Mouse (Mus musculus) MEL (cell line): ENCODE data around the gene Lifr. TPM values are rescaled to one million over a fixed set of nuclear protein-coding genes. Genes with fewer than 3 reads are reported as not detected.

ENCODE experiments used
- DNase-seq: peaks from one replicate; pipeline ENCODE4 v3.0.0; 2011; ENCODE audit warnings: low read depth, low spot score
- H3K27ac ChIP-seq: 2 replicates; pipeline ENCODE4 v1.5.1; 2012; ENCODE audit warnings: low read depth, mild to moderate bottlenecking, control low read depth, low read length, moderate library complexity; ENCODE audit not compliant: control insufficient read depth
- H3K27me3 ChIP-seq, 2 experiments: fragments of 150-350 bp in 1 of 2; sonication (generic) in 1 of 2; 2 replicates each; pipeline ENCODE4 v1.6.1; 2012; ENCODE audit warnings: low read length in 2 of 2, mild to moderate bottlenecking in 2 of 2, improper control_type of control experiment in 1 of 2, moderate library complexity in 1 of 2; ENCODE audit not compliant: insufficient read depth in 2 of 2, control insufficient read depth in 1 of 2
- H3K36me3 ChIP-seq, 2 experiments: 2 replicates each; pipeline ENCODE4 v1.6.1; 2012 to 2014; ENCODE audit warnings: low read length in 2 of 2, improper control_type of control experiment in 1 of 2, inconsistent platforms in 1 of 2, mild to moderate bottlenecking in 1 of 2; ENCODE audit not compliant: insufficient read depth in 2 of 2, control insufficient read depth in 1 of 2
- H3K4me1 ChIP-seq, 2 experiments: fragments of 150-350 bp in 1 of 2; sonication (generic) in 1 of 2; 2 replicates each; pipeline ENCODE4 v1.6.1; 2012; ENCODE audit warnings: low read length in 2 of 2, improper control_type of control experiment in 1 of 2, mild to moderate bottlenecking in 1 of 2; ENCODE audit not compliant: insufficient read depth in 2 of 2, control insufficient read depth in 1 of 2
- H3K4me3 ChIP-seq, 2 experiments: fragments of 150-350 bp in 1 of 2; sonication (generic) in 1 of 2; 2 replicates each; pipeline ENCODE4 v1.5.1; 2012; ENCODE audit warnings: low read depth in 2 of 2, low read length in 2 of 2, mild to moderate bottlenecking in 2 of 2, moderate library complexity in 2 of 2, control low read depth in 1 of 2, improper control_type of control experiment in 1 of 2; ENCODE audit not compliant: control insufficient read depth in 1 of 2, insufficient read depth in 1 of 2
- H3K79me2 ChIP-seq: 2 replicates; pipeline ENCODE4 v1.6.1; 2012; ENCODE audit warnings: mild to moderate bottlenecking, low read length, moderate library complexity; ENCODE audit not compliant: control insufficient read depth, poor library complexity, insufficient read depth
- H3K9ac ChIP-seq: 2 replicates; pipeline ENCODE4 v1.6.1; 2012; ENCODE audit warnings: low read depth, mild to moderate bottlenecking, control low read depth, low read length, moderate library complexity; ENCODE audit not compliant: control insufficient read depth, poor library complexity, severe bottlenecking
- H3K9me3 ChIP-seq: fragments of 150-350 bp; sonication (generic); replicated peaks from 2 replicates; pipeline ENCODE4 v1.6.1; 2012; ENCODE audit warnings: mild to moderate bottlenecking, low read length, improper control_type of control experiment, moderate library complexity; ENCODE audit not compliant: insufficient read depth
- ELF1 ChIP-seq: IDR thresholded peaks from 2 replicates; pipeline ENCODE4 v1.6.1; 2014; ENCODE audit warnings: low read depth, mild to moderate bottlenecking, inconsistent platforms, low read length, improper control_type of control experiment, moderate library complexity
- GATA1 ChIP-seq: IDR thresholded peaks from 2 replicates; pipeline ENCODE4 v1.6.1; 2011; ENCODE audit warnings: low read depth, low read length, improper control_type of control experiment
- HCFC1 ChIP-seq: IDR thresholded peaks from 2 replicates; pipeline ENCODE4 v1.6.1; 2012; ENCODE audit warnings: low read depth, mild to moderate bottlenecking, inconsistent platforms, low read length, improper control_type of control experiment, moderate library complexity
- KAT2A ChIP-seq: conservative IDR thresholded peaks from 2 replicates; pipeline ENCODE4 v1.6.1; 2012; ENCODE audit warnings: low read depth, low read length, improper control_type of control experiment, inconsistent platforms
- MAFK ChIP-seq: IDR thresholded peaks from 2 replicates; pipeline ENCODE4 v1.6.1; 2011; ENCODE audit warnings: low read depth, mild to moderate bottlenecking, low read length, improper control_type of control experiment, borderline replicate concordance
- MAZ ChIP-seq: IDR thresholded peaks from 2 replicates; pipeline ENCODE4 v1.6.1; 2012; ENCODE audit warnings: low read depth, mild to moderate bottlenecking, inconsistent platforms, low read length, improper control_type of control experiment
- MEF2A ChIP-seq: IDR thresholded peaks from 2 replicates; pipeline ENCODE4 v1.6.1; 2014; ENCODE audit warnings: low read depth, mild to moderate bottlenecking, inconsistent platforms, low read length, improper control_type of control experiment; ENCODE audit not compliant: poor library complexity, insufficient replicate concordance, severe bottlenecking; ENCODE audit errors: extremely low read depth
- MXI1 ChIP-seq: IDR thresholded peaks from 2 replicates; pipeline ENCODE4 v1.6.1; 2011; ENCODE audit warnings: mild to moderate bottlenecking, low read depth, low read length, improper control_type of control experiment
- MYB ChIP-seq: IDR thresholded peaks from 2 replicates; pipeline ENCODE4 v1.6.1; 2011; ENCODE audit warnings: mild to moderate bottlenecking, low read depth, low read length, improper control_type of control experiment
- MYC ChIP-seq: IDR thresholded peaks from 2 replicates; pipeline ENCODE4 v1.6.1; 2011; ENCODE audit warnings: low read depth, mild to moderate bottlenecking, low read length, improper control_type of control experiment, moderate library complexity
- NRF1 ChIP-seq: IDR thresholded peaks from 2 replicates; pipeline ENCODE4 v1.6.1; 2014; ENCODE audit warnings: low read depth, mild to moderate bottlenecking, inconsistent platforms, low read length, improper control_type of control experiment, moderate library complexity; ENCODE audit not compliant: poor library complexity, insufficient read depth, severe bottlenecking
- POLR2AphosphoS2 ChIP-seq: IDR thresholded peaks from 2 replicates; pipeline ENCODE4 v1.6.1; 2011; ENCODE audit warnings: low read length, improper control_type of control experiment
- POLR2AphosphoS5 ChIP-seq: IDR thresholded peaks from 2 replicates; pipeline ENCODE4 v1.6.1; 2012; ENCODE audit warnings: low read depth, borderline replicate concordance, mild to moderate bottlenecking, inconsistent platforms, low read length, moderate library complexity, mixed read lengths
- RAD21 ChIP-seq: IDR thresholded peaks from 2 replicates; pipeline ENCODE4 v1.6.1; 2011; ENCODE audit warnings: mild to moderate bottlenecking, low read depth, low read length, improper control_type of control experiment
- SIN3A ChIP-seq: IDR thresholded peaks from 2 replicates; pipeline ENCODE4 v1.6.1; 2012; ENCODE audit warnings: low read length, improper control_type of control experiment, inconsistent platforms
- SMC3 ChIP-seq: IDR thresholded peaks from 2 replicates; pipeline ENCODE4 v1.6.1; 2011; ENCODE audit warnings: low read depth, low read length, improper control_type of control experiment
- TCF12 ChIP-seq: IDR thresholded peaks from 2 replicates; pipeline ENCODE4 v1.6.1; 2014; ENCODE audit warnings: low read depth, mild to moderate bottlenecking, inconsistent platforms, low read length, improper control_type of control experiment, moderate library complexity
- USF1 ChIP-seq: IDR thresholded peaks from 2 replicates; pipeline ENCODE4 v1.6.1; 2014; ENCODE audit warnings: low read depth, mild to moderate bottlenecking, inconsistent platforms, low read length, improper control_type of control experiment, moderate library complexity
- ZC3H11A ChIP-seq: IDR thresholded peaks from 2 replicates; pipeline ENCODE4 v1.6.1; 2012; ENCODE audit warnings: low read depth, mild to moderate bottlenecking, inconsistent platforms, low read length, improper control_type of control experiment
- ZMIZ1 ChIP-seq: IDR thresholded peaks from 2 replicates; pipeline ENCODE4 v1.6.1; 2012; ENCODE audit warnings: low read depth, mild to moderate bottlenecking, inconsistent platforms, low read length, improper control_type of control experiment, moderate library complexity
- ZNF384 ChIP-seq: IDR thresholded peaks from 2 replicates; pipeline ENCODE4 v1.6.1; 2012; ENCODE audit warnings: low read depth, mild to moderate bottlenecking, inconsistent platforms, low read length, improper control_type of control experiment
- polyA plus RNA-seq, 2 experiments: library from polyadenylated mRNA; stranded (reverse) in 1 of 2; unstranded in 1 of 2; fragments of >175 nt in 1 of 2; fragments of >200 nt in 1 of 2; gene quantifications; 2 replicates each; pipeline versions ENCODE4 v1.2.1 to v1.2.4; 2012; ENCODE audit warnings: low replicate concordance in 2 of 2, low read depth in 1 of 2; ENCODE audit not compliant: insufficient read length in 2 of 2, insufficient read depth in 1 of 2, missing spikeins in 1 of 2
- total RNA-seq: library from RNA; depleted of rRNA; stranded (reverse); fragments of 300-350 nt; gene quantifications from 2 replicates; pipeline ENCODE4 v1.2.3, GENCODE M21; 2012

Lifr gene
- total and polyA plus RNA-seq, 3 experiments, result not detected

DNA sequence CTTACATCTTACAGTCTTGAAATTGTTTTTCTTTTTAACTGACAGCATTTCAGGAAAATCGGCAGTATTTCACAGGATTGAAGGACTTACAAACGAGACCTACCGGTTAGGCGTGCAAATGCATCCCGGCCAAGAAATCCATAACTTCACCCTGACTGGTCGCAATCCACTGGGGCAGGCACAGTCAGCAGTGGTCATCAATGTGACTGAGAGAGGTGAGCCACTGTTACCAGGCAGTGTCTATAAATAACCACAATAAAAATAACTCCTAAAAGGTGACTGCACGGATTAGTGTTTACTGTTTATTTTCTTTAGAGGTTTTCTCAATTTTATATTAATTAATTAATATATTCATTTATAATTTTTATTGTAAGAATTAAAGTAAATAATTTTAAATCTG lies 82.9 kb downstream of the Lifr start:
- no peaks in the 10 kb centered on the region for H3K36me3 ChIP-seq
- no peak for TF ChIP-seq ZMIZ1
- no peak for TF ChIP-seq ZC3H11A
- no peak for TF ChIP-seq SMC3
- TF ChIP-seq SIN3A, result no peak
- TF ChIP-seq MAZ, result no peak
- no peak for TF ChIP-seq RAD21
- no peak for TF ChIP-seq ELF1
- TF ChIP-seq MXI1, result no peak
- no peak for TF ChIP-seq MYB
- TF ChIP-seq MEF2A, result no peak
- no peak for TF ChIP-seq MAFK
- TF ChIP-seq TCF12, result no peak
- no peak for TF ChIP-seq POLR2AphosphoS2
- no peak for TF ChIP-seq HCFC1
- TF ChIP-seq MYC, result no peak
- TF ChIP-seq GATA1, result no peak
- TF ChIP-seq POLR2AphosphoS5, result no peak
- TF ChIP-seq NRF1, result no peak
- TF ChIP-seq, all 39 proteins: peak for 0
- Histone ChIP-seq H3K4me3 (no peak overlapping the region), H3K4me1 (no peaks in the 10 kb centered on the region), H3K9me3 (no peaks in the 10 kb centered on the region), H3K27me3 (no peaks in the 10 kb centered on the region), H3K9ac (no peak overlapping the region), H3K27ac (no peak overlapping the region), H3K79me2 (no peaks in the 10 kb centered on the region)
- DNase-seq, result no peak

DNA sequence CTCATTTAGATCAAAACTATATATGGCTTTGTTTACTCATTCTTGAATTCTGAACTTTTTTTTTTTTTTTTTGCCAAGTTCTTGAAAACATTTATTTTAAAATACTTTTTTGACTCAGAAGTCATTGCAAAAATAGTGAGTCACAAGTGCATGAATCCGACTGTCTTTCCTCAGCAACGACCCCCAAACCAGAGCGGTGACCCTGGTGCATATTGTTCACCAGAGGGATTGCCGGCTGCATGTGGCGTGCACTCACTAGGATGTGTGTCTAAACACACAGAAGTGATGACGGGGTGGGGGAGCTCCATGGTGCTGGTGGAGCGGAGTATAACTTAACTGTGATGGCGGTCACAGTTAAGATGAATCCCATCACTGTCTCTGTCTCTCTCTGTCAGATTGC lies 83.4 kb downstream of the Lifr start:
- Histone ChIP-seq H3K9me3 (no peaks in the 10 kb centered on the region), H3K4me3 (no peak overlapping the region), H3K36me3 (no peaks in the 10 kb centered on the region), H3K27me3 (no peaks in the 10 kb centered on the region), H3K9ac (no peak overlapping the region), H3K27ac (no peak overlapping the region), H3K79me2 (no peaks in the 10 kb centered on the region), H3K4me1 (no peaks in the 10 kb centered on the region)
- no peak for DNase-seq
- TF ChIP-seq SIN3A (no peak), KAT2A (no peak), ZNF384 (no peak), USF1 (no peak), POLR2AphosphoS5 (no peak)
